Mouse (Mus musculus) testis, adult 2 months (tissue): ENCODE measurements around the gene Serpina3b. TPM values are rescaled to one million over a fixed set of nuclear protein-coding genes. Genes with fewer than 3 reads are reported as not detected.

Experiments used
- H3K27ac ChIP-seq: fragments of 200-500 bp; 2 replicates; pipeline ENCODE4 v1.5.1; 2012; ENCODE audit warnings: low read depth, low read length; ENCODE audit not compliant: control insufficient read depth, insufficient read depth
- H3K27me3 ChIP-seq: fragments of 200-500 bp; 2 replicates; pipeline ENCODE4 v1.6.1; 2012; ENCODE audit warnings: mild to moderate bottlenecking, low read length, moderate library complexity; ENCODE audit not compliant: control insufficient read depth, insufficient read depth
- H3K36me3 ChIP-seq: fragments of 200-500 bp; 2 replicates; pipeline ENCODE4 v1.6.1; 2012; ENCODE audit warnings: mild to moderate bottlenecking, low read length; ENCODE audit not compliant: control insufficient read depth, insufficient read depth
- H3K4me1 ChIP-seq: fragments of 200-500 bp; 2 replicates; pipeline ENCODE4 v1.6.1; 2012; ENCODE audit warnings: low read length; ENCODE audit not compliant: control insufficient read depth, insufficient read depth
- H3K4me3 ChIP-seq: fragments of 200-500 bp; 2 replicates; pipeline ENCODE4 v1.5.1; 2012; ENCODE audit warnings: low read depth, mild to moderate bottlenecking, low read length, moderate library complexity, mixed read lengths; ENCODE audit not compliant: control insufficient read depth
- CTCF ChIP-seq: fragments of 200-500 bp; IDR thresholded peaks from 2 replicates; pipeline ENCODE4 v1.5.1; 2012; ENCODE audit warnings: low read depth, mild to moderate bottlenecking, inconsistent platforms, low read length, moderate library complexity; ENCODE audit not compliant: control insufficient read depth, insufficient read depth, insufficient replicate concordance
- POLR2A ChIP-seq: fragments of 200-500 bp; IDR thresholded peaks from 2 replicates; pipeline ENCODE4 v1.6.1; 2012; ENCODE audit warnings: low read depth, mild to moderate bottlenecking, inconsistent platforms, low read length, moderate library complexity; ENCODE audit not compliant: control insufficient read depth
- polyA plus RNA-seq: library from polyadenylated mRNA; depleted of rRNA; stranded (reverse); fragments of >200 nt; gene quantifications from 2 replicates; pipeline ENCODE4 v1.2.3, GENCODE M21; 2012

The Serpina3b gene
- polyA plus RNA-seq, 1 experiment = 1.4 TPM

DNA sequence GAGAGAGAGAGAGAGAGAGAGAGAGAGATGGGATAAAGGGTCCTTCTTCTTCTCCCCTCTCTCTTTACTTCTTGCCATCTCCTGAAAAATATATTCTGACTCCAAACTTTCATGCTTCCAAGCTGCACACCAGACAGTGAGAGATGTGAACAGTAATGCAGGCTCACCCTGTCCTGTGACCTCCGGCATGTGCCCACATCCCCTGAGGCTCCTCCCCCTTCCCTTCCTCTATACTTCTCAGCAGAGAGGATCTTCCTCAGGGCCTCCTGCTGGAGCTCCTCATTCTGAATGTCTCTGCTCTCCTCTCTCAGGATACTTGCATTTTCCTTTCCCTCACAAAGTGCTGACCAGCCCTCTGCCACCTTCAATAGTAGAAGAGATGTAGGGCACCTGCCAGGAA lies 14.6 kb downstream of the Serpina3b start:
- Histone ChIP-seq H3K4me3 (no peak overlapping the region), H3K4me1 (no peaks in the 10 kb centered on the region), H3K27ac (no peak overlapping the region), H3K36me3 (no peaks in the 10 kb centered on the region), H3K27me3 (no peaks in the 10 kb centered on the region)
- TF ChIP-seq CTCF (no peak), POLR2A (no peak)

DNA sequence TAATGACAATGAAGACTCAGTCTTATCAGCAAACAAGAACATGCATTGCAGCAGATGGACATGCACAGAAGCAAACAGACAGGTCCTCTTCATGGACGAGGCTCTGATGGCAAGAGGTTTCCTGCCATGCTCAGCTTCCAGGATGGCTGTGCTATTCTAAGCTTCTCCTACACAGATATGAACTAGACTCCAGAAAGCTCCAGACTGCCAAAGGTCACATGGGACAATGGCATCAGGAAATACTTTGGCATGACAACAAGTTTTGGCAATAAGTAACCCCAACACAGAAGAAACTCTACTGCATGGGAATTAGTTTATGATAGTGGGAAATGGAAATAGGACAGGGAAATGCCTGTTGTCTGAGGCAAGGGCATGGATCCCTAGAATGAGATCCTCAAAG lies 15.5 kb downstream of the Serpina3b start:
- no peaks in the 10 kb centered on the region for H3K27me3 ChIP-seq
- TF ChIP-seq CTCF (no peak), POLR2A (no peak)
- H3K4me1 ChIP-seq = no peaks in the 10 kb centered on the region
- no peak overlapping the region for H3K27ac ChIP-seq
- H3K4me3 ChIP-seq = no peak overlapping the region
- no peaks in the 10 kb centered on the region for H3K36me3 ChIP-seq

DNA sequence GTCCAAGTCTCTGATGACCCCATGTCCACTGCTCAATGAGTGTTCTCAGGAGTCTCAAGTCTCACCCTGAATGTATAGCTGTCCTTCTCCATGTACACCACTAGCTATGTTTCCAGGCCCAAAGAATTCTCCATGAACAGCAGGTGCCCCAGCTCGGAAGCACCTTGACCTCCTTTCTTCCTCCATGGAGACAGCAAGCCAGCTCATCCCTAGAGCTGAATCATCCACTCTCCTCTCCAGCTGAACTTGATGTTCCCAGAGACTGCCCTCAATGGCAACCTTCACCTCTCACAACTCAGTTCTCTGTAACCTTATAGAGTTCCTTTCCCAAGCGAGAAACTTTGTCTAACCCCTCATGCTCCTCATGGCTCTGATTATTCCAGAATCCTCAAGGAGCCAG lies 17.8 kb downstream of the Serpina3b start:
- Histone ChIP-seq H3K4me1 (no peaks in the 10 kb centered on the region), H3K36me3 (no peaks in the 10 kb centered on the region), H3K27ac (no peak overlapping the region), H3K27me3 (no peaks in the 10 kb centered on the region), H3K4me3 (no peak overlapping the region)
- TF ChIP-seq POLR2A (no peak), CTCF (no peak)

DNA sequence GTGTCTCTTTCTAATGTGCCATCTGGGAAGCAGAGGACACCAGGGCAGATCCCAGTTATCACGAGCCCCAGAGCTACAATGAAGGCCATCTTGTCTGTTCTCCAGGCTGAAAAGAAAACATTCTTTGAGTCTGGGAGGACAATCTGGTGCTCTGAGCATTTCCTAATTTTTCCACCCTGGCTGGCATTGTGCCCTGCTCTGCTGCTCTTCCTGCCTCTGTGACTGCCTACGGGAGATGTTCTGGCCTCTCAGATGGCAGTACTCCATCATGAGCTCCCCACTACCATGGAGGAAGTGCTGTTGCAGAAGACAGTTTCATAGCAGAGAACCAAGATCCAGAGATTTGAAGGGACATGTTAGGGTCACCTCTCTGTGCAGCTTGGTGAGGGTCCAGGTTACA lies 24.2 kb downstream of the Serpina3b start:
- H3K4me1 ChIP-seq = no peaks in the 10 kb centered on the region

DNA sequence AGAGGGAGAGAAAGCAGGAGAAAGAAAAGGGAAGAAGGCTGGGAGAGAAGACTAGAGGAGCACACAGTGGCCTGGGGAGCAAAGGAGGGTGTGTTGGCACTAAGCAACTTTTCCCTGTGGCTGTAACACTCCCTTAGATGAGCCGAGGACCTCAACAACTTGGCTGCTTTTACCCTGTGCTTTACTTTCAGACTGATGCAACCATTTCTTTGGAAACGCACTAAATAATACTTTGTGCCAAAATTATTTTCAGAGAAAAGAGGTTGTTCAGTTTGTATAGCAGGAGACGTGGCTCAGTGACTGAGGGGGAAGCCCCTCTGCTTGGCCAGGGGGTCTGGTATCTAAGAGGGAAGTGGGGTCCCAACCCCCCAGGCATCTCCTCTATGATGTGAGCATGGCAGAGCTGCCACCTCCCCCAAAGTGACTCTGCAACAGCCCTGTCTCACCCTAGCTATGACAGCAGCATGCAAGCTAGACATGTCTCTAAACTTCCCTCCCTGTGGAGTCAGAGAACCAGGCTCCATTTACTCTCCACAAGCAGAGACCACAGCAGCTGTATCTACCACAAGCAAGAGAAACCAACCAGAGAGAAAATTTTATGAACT lies 25.3 kb downstream of the Serpina3b start:
- Histone ChIP-seq H3K4me3 (peak overlapping the region; percentile 56), H3K36me3 (no peaks in the 10 kb centered on the region), H3K27ac (peak overlapping the region; percentile 82), H3K27me3 (no peaks in the 10 kb centered on the region), H3K4me1 (no peaks in the 10 kb centered on the region)
- TF ChIP-seq POLR2A = no peak
- TF ChIP-seq CTCF = no peak

More for the DNA sequence above, 24.2 kb downstream of the Serpina3b start:
- TF ChIP-seq CTCF = no peak
- TF ChIP-seq POLR2A = no peak
- Histone ChIP-seq H3K27me3 (no peaks in the 10 kb centered on the region), H3K4me3 (no peak overlapping the region), H3K27ac (0 out of 2 replicates have a peak overlapping the region, but pooled peaks have one; percentile 12), H3K36me3 (no peaks in the 10 kb centered on the region)

DNA sequence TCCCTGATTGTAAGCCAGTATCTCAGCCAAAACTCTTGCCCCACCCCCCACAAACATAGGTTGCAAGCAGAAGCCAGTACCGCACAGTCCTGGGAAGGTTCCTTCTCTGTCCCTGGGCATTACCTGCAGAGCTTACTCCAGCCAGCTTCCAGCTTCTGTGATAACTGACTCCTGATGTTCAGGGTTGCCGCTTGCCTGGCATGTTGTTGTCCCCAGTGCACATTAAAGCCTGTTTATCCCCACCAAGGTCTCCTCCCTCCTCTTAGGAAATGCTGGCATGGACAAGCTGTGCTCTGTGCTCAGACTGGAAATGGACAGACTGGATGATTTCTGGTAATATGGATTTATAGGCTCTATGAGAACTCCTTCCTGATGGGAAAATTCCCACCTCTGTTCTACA lies 25.9 kb downstream of the Serpina3b start, which contains the start of gene Serpina3c:
Gene Serpina3c, minus strand, starts transcription at position 215 of the 400 bp plus-strand sequence.
- TF ChIP-seq CTCF (no peak), POLR2A (no peak)
- H3K4me3 ChIP-seq = peak within 1 kb of the TSS; percentile 56
- peak within 1 kb of the TSS; percentile 82 for H3K27ac ChIP-seq
- no peaks in the 10 kb centered on the region for H3K4me1 ChIP-seq
- no peaks in the 10 kb centered on the region for H3K36me3 ChIP-seq
- H3K27me3 ChIP-seq = no peaks in the 10 kb centered on the region

DNA sequence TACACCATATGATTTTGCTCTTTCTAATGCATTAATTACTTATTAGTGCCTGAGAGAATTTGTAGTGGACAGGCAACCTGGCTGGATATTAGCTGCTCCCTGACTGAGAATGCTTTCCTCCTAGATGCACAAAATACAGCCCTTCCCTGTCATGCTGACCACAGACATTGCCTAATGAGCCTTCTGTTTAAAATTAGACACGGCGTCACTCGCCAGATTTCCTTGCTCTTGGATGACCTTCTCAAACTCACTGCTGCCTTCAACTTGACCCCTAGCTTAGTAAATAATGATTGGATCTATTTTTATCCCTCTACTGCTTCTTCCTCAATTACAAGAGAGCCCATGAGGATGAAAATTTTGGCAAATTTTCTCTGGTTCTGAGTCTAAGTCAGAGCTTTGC lies 47.0 kb downstream of the Serpina3b start:
- Histone ChIP-seq H3K27me3 (no peaks in the 10 kb centered on the region), H3K4me1 (no peaks in the 10 kb centered on the region), H3K36me3 (no peaks in the 10 kb centered on the region), H3K4me3 (no peak overlapping the region), H3K27ac (no peak overlapping the region)
- TF ChIP-seq POLR2A (no peak), CTCF (no peak)

DNA sequence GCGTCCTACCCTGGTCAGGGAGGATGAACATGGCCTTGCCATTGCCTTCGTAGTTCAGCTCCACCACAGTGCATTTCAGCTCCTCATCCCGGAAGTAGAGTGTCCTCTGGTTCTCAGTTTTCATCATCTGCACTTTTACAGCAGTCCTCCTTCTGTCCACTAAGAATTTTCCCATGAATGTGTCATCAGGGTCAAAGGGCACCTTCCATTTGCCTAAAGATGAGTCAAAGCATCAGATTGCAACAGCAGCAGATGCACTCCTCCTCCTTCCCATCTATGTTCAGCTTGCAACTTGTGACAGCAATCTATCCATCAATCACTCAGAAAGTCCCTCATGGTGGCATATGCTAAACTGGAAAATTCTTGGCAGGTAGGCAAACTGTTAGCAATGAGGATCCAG lies 47.8 kb downstream of the Serpina3b start:
- Histone ChIP-seq H3K27me3 (no peaks in the 10 kb centered on the region), H3K4me3 (no peak overlapping the region), H3K27ac (no peak overlapping the region), H3K36me3 (no peaks in the 10 kb centered on the region), H3K4me1 (no peaks in the 10 kb centered on the region)
- TF ChIP-seq CTCF = no peak
- no peak for TF ChIP-seq POLR2A
